Mouse (Mus musculus) embryonic facial prominence, embryonic 11.5 days (tissue): ENCODE measurements around the gene Tmem222. TPM values are rescaled to one million over a fixed set of nuclear protein-coding genes. Genes with fewer than 3 reads are reported as not detected.

Source experiments
- ATAC-seq: fragments of 200-750 bp; cut with Nextera tagmentation; replicated peaks from 2 replicates; pipeline ENCODE4 v1.8.0; 2017; ENCODE audit warnings: low read depth; ENCODE audit not compliant: insufficient number of reproducible peaks, low FRiP score, low TSS enrichment
- DNase-seq: peaks from one replicate; pipeline ENCODE4 v3.0.0-alpha.2; 2015; ENCODE audit warnings: low spot score
- H3K27ac ChIP-seq: fragments of 300-500 bp; sonication (generic); replicated peaks from 2 replicates; pipeline ENCODE4 v1.5.1; 2014; ENCODE audit warnings: mild to moderate bottlenecking, low read depth, low read length, control low read depth
- H3K27me3 ChIP-seq: fragments of 300-500 bp; sonication (generic); 2 replicates; pipeline ENCODE4 v1.6.1; 2014; ENCODE audit warnings: mild to moderate bottlenecking, low read length, moderate library complexity, mixed read lengths; ENCODE audit not compliant: control insufficient read depth, insufficient read depth
- H3K36me3 ChIP-seq: fragments of 300-500 bp; sonication (generic); replicated peaks from 2 replicates; pipeline ENCODE4 v1.6.1; 2014; ENCODE audit warnings: low read depth, mild to moderate bottlenecking, low read length, moderate library complexity, mixed read lengths; ENCODE audit not compliant: control insufficient read depth, insufficient read depth
- H3K4me1 ChIP-seq: fragments of 300-500 bp; sonication (generic); 2 replicates; pipeline ENCODE4 v1.6.1; 2014; ENCODE audit warnings: low read length, mixed read lengths; ENCODE audit not compliant: control insufficient read depth, insufficient read depth
- H3K4me2 ChIP-seq: fragments of 300-500 bp; sonication (generic); 2 replicates; pipeline ENCODE4 v1.6.1; 2014; ENCODE audit warnings: low read depth, mild to moderate bottlenecking, control low read depth, low read length, moderate library complexity
- H3K4me3 ChIP-seq: fragments of 300-500 bp; sonication (generic); 2 replicates; pipeline ENCODE4 v1.5.1; 2014; ENCODE audit warnings: low read depth, low read length, control low read depth
- H3K9ac ChIP-seq: fragments of 300-500 bp; sonication (generic); replicated peaks from 2 replicates; pipeline ENCODE4 v1.6.1; 2014; ENCODE audit warnings: mild to moderate bottlenecking, control low read depth, low read length
- H3K9me3 ChIP-seq: fragments of 300-500 bp; sonication (generic); replicated peaks from 2 replicates; pipeline ENCODE4 v1.6.1; 2016; ENCODE audit warnings: mild to moderate bottlenecking, low read length, inconsistent platforms, mixed read lengths; ENCODE audit not compliant: control insufficient read depth
- WGBS: fragments of 180-500 bp; shearing (Covaris S2); extraction: QIAGEN DNeasy Blood & Tissue Kit; methylation state at CpG from one replicate; pipeline ENCODE4 v1.1.7; 2014; 5-methylcytosine and 5-hydroxymethylcytosine counted together
- polyA plus RNA-seq: library from polyadenylated mRNA; unstranded; fragments of >200 nt; fragmentation: Nextera tagmentation; extraction: Ambion mirVana; gene quantifications from 2 replicates; pipeline ENCODE4 v1.2.1, GENCODE M21; 2014

Gene Tmem222
- polyA plus RNA-seq, result 82.0 and 87.9 TPM in 2 replicates

DNA sequence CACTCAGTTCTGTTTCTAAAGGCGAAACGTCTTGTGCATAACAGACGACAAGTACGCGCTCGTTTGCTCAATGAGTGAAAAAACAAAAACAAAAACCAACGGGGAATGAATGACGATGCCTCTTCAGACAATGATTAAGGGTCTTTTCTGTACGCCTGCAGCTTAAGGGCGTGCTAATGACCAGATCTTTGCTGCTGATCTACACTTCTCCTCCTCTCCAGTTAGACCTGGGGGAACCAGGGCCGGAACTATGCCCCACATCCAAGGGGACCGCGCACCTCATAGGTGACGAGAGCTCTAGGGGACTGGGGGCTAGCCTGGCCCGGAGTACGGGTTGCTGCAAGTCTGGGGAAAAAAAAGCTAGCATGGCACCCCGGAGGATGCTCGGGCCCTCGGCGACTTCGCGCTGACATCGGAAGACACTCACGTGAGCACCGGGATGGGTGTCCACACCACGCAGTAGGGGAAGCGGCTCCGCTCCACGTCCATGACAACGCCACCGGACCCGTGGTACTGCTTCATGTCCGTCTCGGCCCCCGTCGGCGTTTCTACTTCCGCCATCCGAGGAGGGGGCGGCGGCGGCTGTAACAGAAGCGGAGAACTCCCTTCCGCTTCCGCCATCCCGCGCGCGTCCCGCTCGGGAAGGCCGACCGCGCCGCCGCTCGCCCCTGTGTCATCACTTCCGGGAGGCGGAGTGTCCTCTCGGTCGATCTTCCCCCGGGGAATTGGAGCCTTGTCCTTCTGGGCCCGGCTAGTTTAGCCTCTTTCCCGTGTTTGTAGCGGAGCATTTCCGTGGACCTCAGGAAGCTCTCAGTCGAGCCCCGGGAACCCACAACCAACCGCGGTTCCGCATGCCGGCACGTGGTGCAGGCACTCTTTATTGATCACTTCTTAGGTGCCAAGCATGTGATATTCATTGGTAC, at the start of gene Tmem222:
TSS of gene Tmem222 (minus strand) at position 689 of the 923 bp plus-strand sequence.
- no peaks in the 10 kb centered on the region for H3K27me3 ChIP-seq
- peak within 1 kb of the TSS; percentile 88 for H3K27ac ChIP-seq
- peak; percentile 65 for ATAC-seq
- H3K9me3 ChIP-seq, result no peaks in the 10 kb centered on the region
- peaks cover 2% of the 10 kb centered on the region; the same call in 1 of the 2 replicates for H3K4me1 ChIP-seq
- H3K4me3 ChIP-seq, result peak within 1 kb of the TSS; percentile 79
- H3K36me3 ChIP-seq, result no peaks in the 10 kb centered on the region
- peak; percentile 97 for DNase-seq
- WGBS, result under 1% methylated on average over 70 of the region's 73 CpGs
- peak within 1 kb of the TSS; percentile 69 for H3K4me2 ChIP-seq
- H3K9ac ChIP-seq, result peak within 1 kb of the TSS; percentile 87

DNA sequence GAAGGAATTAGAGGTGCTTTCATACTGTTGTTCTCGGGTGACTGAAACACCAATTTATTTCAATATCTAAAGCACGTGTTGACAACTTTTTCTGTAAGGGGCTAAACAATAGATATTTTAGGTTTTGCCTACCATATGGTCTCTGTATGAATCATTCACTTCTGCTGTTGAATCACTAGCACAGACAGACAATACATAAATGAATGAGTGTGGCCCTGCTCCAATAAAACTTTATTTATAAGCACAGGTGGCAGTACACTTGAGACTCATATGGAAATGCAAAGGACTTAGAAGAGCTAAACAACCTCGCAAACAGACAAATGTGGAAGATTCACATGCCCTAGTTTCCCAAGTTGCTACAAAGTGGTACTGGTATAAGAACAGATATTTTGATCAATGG, 42.1 kb upstream of the Tmem222 start:
- 95% methylated on average over 3 of the region's 3 CpGs for WGBS

DNA sequence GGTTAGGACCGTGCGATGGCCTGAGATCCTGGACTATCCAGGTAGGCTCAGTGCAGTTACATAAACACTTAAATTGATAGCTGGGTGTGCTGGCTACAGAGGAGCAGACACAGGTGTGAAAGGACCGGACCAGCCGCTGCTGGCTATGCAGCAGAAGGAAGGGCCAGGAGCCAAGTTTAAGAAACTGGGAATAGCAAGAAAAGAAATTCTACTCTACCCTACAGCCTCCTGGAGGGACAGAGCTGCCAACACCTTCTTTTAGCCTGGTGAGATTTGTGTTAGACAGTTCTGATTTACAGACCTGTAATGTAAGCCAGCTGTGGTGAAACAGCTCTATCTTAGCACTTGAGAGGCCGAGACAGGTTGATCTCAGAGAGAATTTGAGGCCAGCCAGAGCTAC, 38.4 kb upstream of the Tmem222 start:
- Histone ChIP-seq H3K27me3 (no peaks in the 10 kb centered on the region), H3K9me3 (no peaks in the 10 kb centered on the region), H3K4me2 (no peak overlapping the region), H3K4me1 (no peaks in the 10 kb centered on the region), H3K4me3 (no peak overlapping the region), H3K27ac (no peak overlapping the region), H3K36me3 (no peaks in the 10 kb centered on the region), H3K9ac (no peak overlapping the region)
- WGBS, result 83% methylated on average over 5 of the region's 5 CpGs
- DNase-seq (no peak), ATAC-seq (no peak)

More for the DNA sequence above, 42.1 kb upstream of the Tmem222 start:
- Histone ChIP-seq H3K36me3 (no peaks in the 10 kb centered on the region), H3K27ac (no peak overlapping the region), H3K4me3 (no peak overlapping the region), H3K9ac (no peak overlapping the region), H3K4me1 (no peaks in the 10 kb centered on the region), H3K27me3 (no peaks in the 10 kb centered on the region), H3K4me2 (no peak overlapping the region), H3K9me3 (no peaks in the 10 kb centered on the region)
- no peak for DNase-seq
- no peak for ATAC-seq

DNA sequence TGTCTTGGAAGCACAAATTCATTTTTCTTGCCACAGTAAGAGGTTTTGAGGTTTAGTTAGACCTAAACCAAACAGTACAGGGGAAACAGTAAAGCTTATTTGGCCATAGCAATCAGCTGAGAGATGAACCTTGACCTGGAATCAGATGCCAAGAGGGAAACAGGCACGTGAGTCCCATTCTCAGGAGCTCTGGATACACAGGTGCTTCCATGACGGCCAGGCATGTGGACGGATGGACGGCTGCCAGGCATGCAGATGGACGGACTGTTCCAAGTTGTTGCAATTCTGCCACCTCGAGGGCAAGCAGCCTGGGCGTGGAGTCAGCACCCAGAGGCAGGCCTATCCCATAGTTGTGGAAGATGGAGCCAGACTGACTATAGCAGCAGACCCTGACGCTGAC, 37.3 kb upstream of the Tmem222 start:
- ATAC-seq, result no peak

DNA sequence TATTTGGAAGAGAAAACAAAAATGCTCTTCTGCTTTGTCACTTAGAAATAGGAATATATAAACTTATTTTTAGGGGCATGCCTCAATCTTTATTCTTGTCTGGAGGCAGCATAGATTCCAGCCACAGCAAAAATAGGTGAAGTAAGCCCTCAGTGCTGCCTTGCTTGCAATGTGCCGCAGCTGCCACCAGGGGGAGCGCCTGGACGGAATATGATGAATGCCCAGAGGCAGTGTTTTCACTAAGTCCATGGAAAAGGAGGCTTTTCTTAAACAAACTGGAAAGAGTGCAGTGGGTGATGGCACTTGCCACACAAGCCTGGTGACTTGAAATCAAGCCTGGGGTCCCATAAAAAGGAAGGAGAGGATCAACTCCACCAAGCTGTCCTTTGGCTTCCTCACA, 32.4 kb upstream of the Tmem222 start:
- no peak overlapping the region for H3K27ac ChIP-seq
- no peaks in the 10 kb centered on the region for H3K9me3 ChIP-seq
- H3K9ac ChIP-seq, result no peak overlapping the region
- no peak for ATAC-seq
- no peaks in the 10 kb centered on the region for H3K36me3 ChIP-seq
- H3K4me1 ChIP-seq, result no peaks in the 10 kb centered on the region
- H3K4me3 ChIP-seq, result no peak overlapping the region
- WGBS, result 0% methylated on average over 3 of the region's 3 CpGs
- H3K4me2 ChIP-seq, result no peak overlapping the region
- DNase-seq, result peak; percentile 89
- H3K27me3 ChIP-seq, result no peaks in the 10 kb centered on the region

More for the DNA sequence above, 37.3 kb upstream of the Tmem222 start:
- no peak overlapping the region for H3K9ac ChIP-seq
- H3K4me3 ChIP-seq, result no peak overlapping the region
- H3K36me3 ChIP-seq, result no peaks in the 10 kb centered on the region
- H3K27ac ChIP-seq, result no peak overlapping the region
- 80% methylated on average over 8 of the region's 8 CpGs for WGBS
- H3K4me2 ChIP-seq, result no peak overlapping the region
- no peaks in the 10 kb centered on the region for H3K4me1 ChIP-seq
- H3K27me3 ChIP-seq, result no peaks in the 10 kb centered on the region
- H3K9me3 ChIP-seq, result no peaks in the 10 kb centered on the region
- DNase-seq, result no peak

DNA sequence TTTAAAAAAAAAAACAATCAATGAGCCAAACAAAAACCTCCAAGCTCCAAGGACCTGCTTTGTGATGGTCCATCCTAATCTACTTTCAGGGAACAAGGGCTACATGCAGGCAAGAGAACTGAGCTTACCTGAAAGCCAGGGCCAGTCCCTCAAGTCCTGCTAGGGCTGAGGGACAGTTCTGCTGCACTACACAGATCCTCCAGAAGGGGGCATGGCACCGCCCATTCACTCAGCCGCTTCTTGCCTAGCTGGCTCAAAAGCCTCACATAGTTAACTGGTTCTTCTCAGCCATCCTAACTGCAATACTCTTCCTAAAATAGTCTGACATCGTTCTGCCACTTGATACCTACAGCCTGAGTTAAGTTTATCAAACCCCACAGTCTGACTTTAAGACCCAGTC, 29.7 kb upstream of the Tmem222 start:
- DNase-seq (peak; percentile 60), ATAC-seq (no peak)
- H3K9me3 ChIP-seq, result no peaks in the 10 kb centered on the region
- H3K9ac ChIP-seq, result no peak overlapping the region
- no peaks in the 10 kb centered on the region for H3K27me3 ChIP-seq
- no peaks in the 10 kb centered on the region for H3K36me3 ChIP-seq
- 46% methylated on average over 3 of the region's 3 CpGs for WGBS
- H3K4me1 ChIP-seq, result no peaks in the 10 kb centered on the region
- no peak overlapping the region for H3K4me2 ChIP-seq
- H3K4me3 ChIP-seq, result no peak overlapping the region
- no peak overlapping the region for H3K27ac ChIP-seq

DNA sequence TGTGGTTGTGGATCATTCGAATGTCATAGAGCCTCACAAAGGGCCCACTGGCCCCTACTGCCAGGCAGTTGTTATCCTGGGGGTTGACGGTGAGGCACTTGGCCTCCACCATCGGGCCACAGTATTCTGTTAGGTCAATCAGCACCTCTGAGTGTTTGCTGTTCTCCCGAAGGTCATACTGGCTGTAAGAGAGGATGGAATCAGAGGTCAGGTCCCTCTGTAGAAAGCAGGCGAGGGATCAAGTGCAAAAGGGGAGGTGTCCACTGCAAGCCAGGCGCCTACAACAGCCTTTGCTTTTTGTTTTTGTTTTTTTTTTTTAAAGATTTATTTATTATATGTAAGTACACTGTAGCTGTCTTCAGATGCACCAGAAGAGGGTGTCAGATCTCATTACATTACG, 28.2 kb upstream of the Tmem222 start:
- no peak overlapping the region for H3K4me3 ChIP-seq
- 94% methylated on average over 7 of the region's 7 CpGs for WGBS
- no peaks in the 10 kb centered on the region for H3K27me3 ChIP-seq
- ATAC-seq (no peak), DNase-seq (no peak)
- H3K36me3 ChIP-seq, result peaks cover 2% of the 10 kb centered on the region; the same call in 1 of the 2 replicates
- H3K9me3 ChIP-seq, result no peaks in the 10 kb centered on the region
- H3K4me2 ChIP-seq, result no peak overlapping the region
- no peaks in the 10 kb centered on the region for H3K4me1 ChIP-seq
- H3K27ac ChIP-seq, result no peak overlapping the region
- H3K9ac ChIP-seq, result no peak overlapping the region

DNA sequence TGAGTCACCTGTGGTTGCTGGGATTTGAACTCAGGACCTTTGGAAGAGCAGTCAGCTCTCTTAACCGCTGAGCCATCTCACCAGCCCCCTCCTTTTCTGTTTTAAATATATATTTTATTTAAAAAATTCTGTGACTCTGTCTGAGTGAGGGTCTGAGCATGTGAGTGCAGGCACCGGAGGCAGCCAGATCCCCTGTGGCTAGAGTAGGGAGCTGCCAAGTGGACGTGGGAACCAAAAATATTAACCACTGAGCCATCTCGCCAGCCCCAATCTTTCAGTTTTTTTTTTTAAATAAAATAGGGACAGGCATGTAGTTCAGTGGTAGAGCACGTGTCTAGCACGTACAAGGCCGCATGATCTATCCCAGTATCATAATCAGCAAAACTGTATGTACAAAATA, 27.2 kb upstream of the Tmem222 start:
- Histone ChIP-seq H3K36me3 (peaks cover 2% of the 10 kb centered on the region; the same call in 1 of the 2 replicates), H3K9ac (no peak overlapping the region), H3K4me2 (no peak overlapping the region), H3K4me3 (no peak overlapping the region), H3K27me3 (no peaks in the 10 kb centered on the region), H3K9me3 (no peaks in the 10 kb centered on the region), H3K27ac (no peak overlapping the region), H3K4me1 (no peaks in the 10 kb centered on the region)
- ATAC-seq, result no peak
- WGBS, result 94% methylated on average over 7 of the region's 7 CpGs
- no peak for DNase-seq
